Mouse (Mus musculus) layer of hippocampus, postnatal 14 days (tissue): ENCODE results near the gene Fam107a. TPM values are rescaled to one million over a fixed set of nuclear protein-coding genes. Genes with fewer than 3 reads are reported as not detected.
"Not testable (repeated sequence)": the region's sequence is repeated elsewhere in the genome, so short reads cannot be mapped to it uniquely, and the experiment has no call there.

Experiments
- DNase-seq, 2 experiments: peaks; one replicate each; pipeline ENCODE4 v3.0.0; 2021 to 2022; ENCODE audit warnings: low spot score in 2 of 2, mixed read lengths in 1 of 2
- total RNA-seq, 2 experiments: library from RNA; stranded (reverse); gene quantifications; 2 replicates each; pipeline ENCODE4 v1.2.3; 2021

Fam107a gene
- total RNA-seq, 2 experiments from 2014 or later, result 254 to 282 TPM

GRCm38 (mm10) chr14:8320528-8320927, 2.7 kb upstream of the Fam107a start:
- DNase-seq, result no peak

GRCm38 (mm10) chr14:8316366-8317193, 1.2 kb downstream of the Fam107a start:
- no peak for DNase-seq

- no peak for DNase-seq
Measured at GRCm38 (mm10) chr14:8315169-8315568, 2.7 kb downstream of the Fam107a start.

- DNase-seq, result no peak
Measured at GRCm38 (mm10) chr14:8314536-8314935, 3.3 kb downstream of the Fam107a start.

- DNase-seq, result peak in 1 of 2 experiments; percentile 73
Measured at GRCm38 (mm10) chr14:8313877-8314276, 3.9 kb downstream of the Fam107a start.

- peak in 1 of 2 experiments; percentile 81 for DNase-seq
Measured at GRCm38 (mm10) chr14:8309621-8310141, 8.1 kb downstream of the Fam107a start.

GRCm38 (mm10) chr14:8308650-8309049, 9.2 kb downstream of the Fam107a start:
- no peak for DNase-seq

GRCm38 (mm10) chr14:8306884-8307283, 10.9 kb downstream of the Fam107a start:
- DNase-seq, result no peak

- no peak for DNase-seq
Measured at GRCm38 (mm10) chr14:8305014-8305413, 12.8 kb downstream of the Fam107a start.

GRCm38 (mm10) chr14:8304082-8304481, 13.7 kb downstream of the Fam107a start:
- DNase-seq, result no peak

GRCm38 (mm10) chr14:8302687-8303086, 15.1 kb downstream of the Fam107a start:
- no peak for DNase-seq

- no peak for DNase-seq
Measured at GRCm38 (mm10) chr14:8300281-8300680, 17.5 kb downstream of the Fam107a start.

GRCm38 (mm10) chr14:8297889-8298293, 19.9 kb downstream of the Fam107a start:
- DNase-seq, result no peak

- no peak for DNase-seq
Measured at GRCm38 (mm10) chr14:8294257-8294656, 23.6 kb downstream of the Fam107a start.

GRCm38 (mm10) chr14:8286595-8286994, 31.2 kb downstream of the Fam107a start:
- DNase-seq, result peak in 1 of 2 experiments; percentile 87

- DNase-seq, result no peak
Measured at GRCm38 (mm10) chr14:8283784-8284183, 34.0 kb downstream of the Fam107a start.

- not testable (repeated sequence) for DNase-seq
Measured at GRCm38 (mm10) chr14:8271281-8271680, 46.5 kb downstream of the Fam107a start.

- no peak for DNase-seq
Measured at GRCm38 (mm10) chr14:8264378-8264777, 53.4 kb downstream of the Fam107a start.

- DNase-seq, result no peak
Measured at GRCm38 (mm10) chr14:8262242-8262641, 55.6 kb downstream of the Fam107a start.

- DNase-seq, result no peak
Measured at GRCm38 (mm10) chr14:8260214-8260613, 57.6 kb downstream of the Fam107a start.

- no peak for DNase-seq
Measured at GRCm38 (mm10) chr14:8259166-8259565, 58.7 kb downstream of the Fam107a start, which contains the start of gene Acox2. Gene Acox2 (minus strand): TSS chr14:8259353.

- DNase-seq, result no peak
Measured at GRCm38 (mm10) chr14:8258752-8259151, 59.1 kb downstream of the Fam107a start.

GRCm38 (mm10) chr14:8258335-8258627, 59.5 kb downstream of the Fam107a start:
- no peak for DNase-seq
